In the genomic region with DNA sequence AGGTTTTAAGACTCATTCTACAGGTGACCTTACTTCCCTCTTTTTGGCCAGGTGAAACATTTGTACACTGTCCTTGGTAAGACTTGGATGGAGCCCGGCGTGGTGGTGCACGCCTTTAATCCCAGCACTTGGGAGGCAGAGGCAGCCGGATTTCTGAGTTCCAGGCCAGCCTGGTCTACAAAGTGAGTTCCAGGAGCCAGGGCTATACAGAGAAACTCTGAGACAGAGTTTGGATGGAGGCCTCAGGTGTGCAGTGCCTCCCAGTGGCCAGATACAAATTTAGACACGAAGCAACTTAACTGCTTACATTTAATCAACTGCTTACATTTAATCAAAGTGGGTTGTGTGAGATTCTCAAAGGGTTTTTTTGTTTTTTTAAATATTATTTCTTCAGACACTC, we compare ENCODE assay signal across 10 mouse cellular contexts. TPM values are rescaled to one million over a fixed set of nuclear protein-coding genes. Genes with fewer than 3 reads are reported as not detected.
DNase-seq lines count a peak whose midpoint lies in the region; ATAC-seq and TF ChIP-seq lines count a peak whose summit lies in the region.
"Had no signal": no experiment of that assay in that cellular context is flagged by ENCODE, and none has a peak within 500 bp of the region (broad histone marks: within the 10 kb centered on the region; RNA-seq: fewer than 3 reads in every experiment).

No protein-coding gene starts in this region.

- DNase-seq in cerebellum, adult 2 months = peak in 1 of 2 experiments; percentile 20
- DNase-seq in cerebellum, adult 9-10 months = no peak
- DNase-seq in kidney, postnatal 10 days = peak; percentile 49
- peak; percentile 36 for DNase-seq in thymus, postnatal 0 days (ENCODE audit: low spot score)
- DNase-seq in thymus, postnatal 36 days = no peak
- no peak for DNase-seq in Muller cell, postnatal 12 days (ENCODE audit: inconsistent ontology term)
- no peak for DNase-seq in layer of hippocampus, adult 8-10 months (ENCODE audit: low spot score in 2 of 2)

- peaks cover 78% of the 10 kb centered on the region for H3K36me3 ChIP-seq in kidney, embryonic 16.5 days (ENCODE audit: insufficient read depth, low read length)

- peaks cover 3% of the 10 kb centered on the region for H3K4me1 ChIP-seq in cerebellum, adult 2 months (ENCODE audit: control insufficient read depth, insufficient read depth, low read length)
- H3K4me1 ChIP-seq in kidney, embryonic 16.5 days (ENCODE audit: insufficient read depth, low read length) = peaks cover 29% of the 10 kb centered on the region

- H3K4me3 ChIP-seq in cerebellum, adult 2 months (replicated peaks; ENCODE audit: insufficient read depth, low read depth, low read length) = no peak overlapping the region
- H3K4me3 ChIP-seq in kidney, embryonic 16.5 days (ENCODE audit: low read length) = no peak overlapping the region
- H3K4me3 ChIP-seq: limb, embryonic 13.5 days had no signal

- no peaks in the 10 kb centered on the region for H3K27me3 ChIP-seq in cerebellum, adult 2 months (ENCODE audit: control insufficient read depth, insufficient read depth, low read length)
- H3K27me3 ChIP-seq in kidney, embryonic 16.5 days (ENCODE audit: insufficient read depth, low read length) = no peaks in the 10 kb centered on the region
- H3K27me3 ChIP-seq: limb, embryonic 13.5 days had no signal

- H3K9me3 ChIP-seq in kidney, embryonic 16.5 days (ENCODE audit: low read length) = no peaks in the 10 kb centered on the region
- H3K9me3 ChIP-seq: limb, embryonic 13.5 days; midbrain, embryonic 10.5 days had no signal

- no peak for TF ChIP-seq POLR2A in cerebellum, adult 2 months (IDR thresholded peaks at IDR 0.05; ENCODE audit: borderline replicate concordance, insufficient read depth, low read length)

- H3K4me2 ChIP-seq in kidney, embryonic 16.5 days (replicated peaks; ENCODE audit: low read depth, low read length) = no peak overlapping the region
- H3K4me2 ChIP-seq: limb, embryonic 13.5 days had no signal

- no peak for ATAC-seq in kidney, embryonic 16.5 days (ENCODE audit: low FRiP score, low TSS enrichment)

- no peak overlapping the region for H3K27ac ChIP-seq in cerebellum, adult 2 months (ENCODE audit: insufficient read depth, low read length)
- H3K27ac ChIP-seq in kidney, embryonic 16.5 days (ENCODE audit: low read length) = no peak overlapping the region
- H3K27ac ChIP-seq: limb, embryonic 13.5 days; midbrain, embryonic 10.5 days had no signal

- WGBS in cerebellum, adult 2 months = 56% methylated on average over 5 of the region's 5 CpGs
- WGBS in kidney, embryonic 16.5 days = 72% methylated on average over 5 of the region's 5 CpGs

- no peak overlapping the region for H3K9ac ChIP-seq in kidney, embryonic 16.5 days (replicated peaks; ENCODE audit: low read length)
- H3K9ac ChIP-seq: limb, embryonic 13.5 days had no signal

- peak; percentile 28; the same call in 1 of the 2 replicates for TF ChIP-seq CTCF in cerebellum, adult 2 months (IDR thresholded peaks at IDR 0.05; ENCODE audit: borderline replicate concordance, insufficient read depth, low read depth, low read length)

RNA-seq across cellular contexts. Expression of gene Chmp2a, which starts 3.5 kb away (rescaled TPM):
- polyA plus RNA-seq in cerebellum, adult 2 months (2012; rRNA removed) = 258 and 264 TPM in 2 replicates
- polyA plus RNA-seq in kidney, embryonic 16.5 days (2015; fragmentation: Nextera tagmentation; extraction: Ambion mirVana) = 159 and 162 TPM in 2 replicates
- 226 and 230 TPM in 2 replicates for polyA plus RNA-seq in thymus, postnatal 0 days (2015; fragmentation: Nextera tagmentation; extraction: Ambion mirVana)
- 100 to 1,000 TPM; 145 to 152 (median 147) TPM for total RNA-seq in layer of hippocampus, adult 8-10 months (2022)

RNA-seq across cellular contexts. Expression of gene Ube2m, which starts 7.0 kb away (rescaled TPM):
- polyA plus RNA-seq in cerebellum, adult 2 months (2012; rRNA removed) = 376 and 405 TPM in 2 replicates
- 30.4 and 54.9 TPM in 2 replicates for polyA plus RNA-seq in kidney, embryonic 16.5 days (2015; fragmentation: Nextera tagmentation; extraction: Ambion mirVana)
- polyA plus RNA-seq in thymus, postnatal 0 days (2015; fragmentation: Nextera tagmentation; extraction: Ambion mirVana) = 90.8 and 91.5 TPM in 2 replicates
- 100 to 1,000 TPM; 188 to 210 (median 192) TPM for total RNA-seq in layer of hippocampus, adult 8-10 months (2022)

RNA-seq across cellular contexts. Expression of gene Zbtb45, which starts 21.2 kb away (rescaled TPM):
- polyA plus RNA-seq in cerebellum, adult 2 months (2012; rRNA removed) = 31.9 and 33.5 TPM in 2 replicates
- polyA plus RNA-seq in kidney, embryonic 16.5 days (2015; fragmentation: Nextera tagmentation; extraction: Ambion mirVana) = 28.3 and 29.2 TPM in 2 replicates
- 27.8 and 30.8 TPM in 2 replicates for polyA plus RNA-seq in thymus, postnatal 0 days (2015; fragmentation: Nextera tagmentation; extraction: Ambion mirVana)
- total RNA-seq in layer of hippocampus, adult 8-10 months (2022) = 10 to 100 TPM; 27.0 to 29.6 (median 29.3) TPM

RNA-seq across cellular contexts. Expression of gene Mzf1, which starts 23.5 kb away (rescaled TPM):
- polyA plus RNA-seq in cerebellum, adult 2 months (2012; rRNA removed) = 4.6 TPM in 2 replicates
- 3.8 and 5.1 TPM in 2 replicates for polyA plus RNA-seq in kidney, embryonic 16.5 days (2015; fragmentation: Nextera tagmentation; extraction: Ambion mirVana)
- 1.1 and 1.6 TPM in 2 replicates for polyA plus RNA-seq in thymus, postnatal 0 days (2015; fragmentation: Nextera tagmentation; extraction: Ambion mirVana)
- 10 to 100 TPM; 12.1 to 16.3 (median 15.0) TPM for total RNA-seq in layer of hippocampus, adult 8-10 months (2022)

RNA-seq across cellular contexts. Expression of gene Trim28, which starts 32.2 kb away (rescaled TPM):
- 250 and 266 TPM in 2 replicates for polyA plus RNA-seq in cerebellum, adult 2 months (2012; rRNA removed)
- polyA plus RNA-seq in kidney, embryonic 16.5 days (2015; fragmentation: Nextera tagmentation; extraction: Ambion mirVana) = 245 TPM in 2 replicates
- polyA plus RNA-seq in thymus, postnatal 0 days (2015; fragmentation: Nextera tagmentation; extraction: Ambion mirVana) = 236 and 274 TPM in 2 replicates
- 100 to 1,000 TPM; 244 to 272 (median 252) TPM for total RNA-seq in layer of hippocampus, adult 8-10 months (2022)

Comparison
In these comparisons a context has a peak if more than half of its experiments do, and no peak if none do; other contexts are left out.
1. DNase-seq: peak in kidney, postnatal 10 days (single experiment) and thymus, postnatal 0 days (single experiment); none in cerebellum, adult 9-10 months (single experiment), thymus, postnatal 36 days (0 of 2), Muller cell, postnatal 12 days (single experiment) and layer of hippocampus, adult 8-10 months (0 of 2).